Mouse (Mus musculus): ENCODE measurements around the gene Ncaph.

- TF ChIP-seq CTCF (IDR thresholded peaks at IDR 0.05; ENCODE audit: insufficient read depth, low read length) (no peak), POLR2A (IDR thresholded peaks at IDR 0.05; ENCODE audit: borderline replicate concordance, extremely low read depth, low read depth, low read length) (no peak)
Observed at GRCm38 (mm10) chr2:127080591-127081218, 53.0 kb downstream of the Ncaph start.

Measured in lung, adult 2 months (tissue).